Mouse (Mus musculus) 3T3-L1 (cell line): ENCODE data around the gene Hmg20b.

Source experiments
- DNase-seq: peaks from one replicate; pipeline ENCODE4 v3.0.0-alpha.2; 2015; ENCODE audit warnings: low read depth, low spot score

The Hmg20b gene

DNA sequence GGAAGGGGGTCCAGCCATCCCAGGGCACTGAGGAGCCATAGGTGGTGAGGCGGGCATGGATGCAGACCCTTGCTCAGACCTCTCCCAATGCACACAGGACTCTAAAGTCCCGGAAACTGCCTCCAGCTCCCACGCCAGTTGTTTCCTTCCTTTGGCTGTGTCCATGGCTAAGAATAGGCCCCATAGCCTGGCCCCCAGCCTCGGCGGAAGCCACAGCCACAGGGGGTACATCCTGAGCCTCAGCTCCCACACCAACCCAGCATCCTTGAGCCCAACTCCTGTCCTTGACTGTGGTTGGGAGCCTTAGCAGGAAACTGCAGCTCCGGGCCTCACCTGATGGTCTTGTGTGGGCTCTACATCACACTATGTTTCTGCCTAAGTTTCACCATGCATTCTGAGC lies 23.4 kb downstream of the Hmg20b start:
- no peak for DNase-seq

DNA sequence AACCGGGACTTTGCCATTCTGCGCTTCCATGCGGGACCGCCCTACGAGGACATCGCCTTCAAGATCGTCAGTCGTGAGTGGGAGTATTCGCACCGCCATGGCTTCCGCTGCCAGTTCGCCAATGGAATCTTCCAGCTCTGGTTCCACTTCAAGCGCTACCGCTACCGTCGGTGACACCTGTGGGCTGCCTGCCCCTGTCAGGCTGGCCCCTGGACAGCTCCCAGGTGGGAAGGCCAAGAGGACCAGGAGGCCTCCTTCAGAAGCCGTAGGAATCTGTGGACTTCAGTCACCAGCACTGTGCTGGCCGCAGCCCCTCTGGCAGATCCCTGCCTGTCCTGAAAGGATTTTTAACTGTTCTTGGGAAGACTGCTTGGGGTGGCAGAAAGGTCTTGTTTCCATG lies 24.5 kb downstream of the Hmg20b start:
- DNase-seq = no peak

DNA sequence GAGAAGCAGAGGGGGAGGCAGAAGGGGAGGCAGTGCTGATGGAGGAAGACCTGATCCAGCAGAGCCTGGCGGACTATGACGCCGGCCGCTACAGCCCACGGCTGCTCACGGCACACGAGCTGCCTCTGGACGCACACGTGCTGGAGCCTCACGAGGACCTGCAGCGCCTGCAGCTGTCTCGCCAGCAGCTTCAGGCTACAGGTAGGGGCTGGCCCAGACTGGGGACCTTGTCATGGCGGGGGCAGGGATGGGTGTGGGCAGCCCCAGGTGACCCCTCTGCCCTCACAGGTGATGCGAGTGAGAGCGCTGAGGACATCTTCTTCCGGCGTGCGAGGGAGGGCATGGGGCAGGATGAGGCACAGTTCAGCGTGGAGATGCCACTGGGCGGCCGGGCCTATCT lies 25.1 kb downstream of the Hmg20b start:
- DNase-seq = no peak

DNA sequence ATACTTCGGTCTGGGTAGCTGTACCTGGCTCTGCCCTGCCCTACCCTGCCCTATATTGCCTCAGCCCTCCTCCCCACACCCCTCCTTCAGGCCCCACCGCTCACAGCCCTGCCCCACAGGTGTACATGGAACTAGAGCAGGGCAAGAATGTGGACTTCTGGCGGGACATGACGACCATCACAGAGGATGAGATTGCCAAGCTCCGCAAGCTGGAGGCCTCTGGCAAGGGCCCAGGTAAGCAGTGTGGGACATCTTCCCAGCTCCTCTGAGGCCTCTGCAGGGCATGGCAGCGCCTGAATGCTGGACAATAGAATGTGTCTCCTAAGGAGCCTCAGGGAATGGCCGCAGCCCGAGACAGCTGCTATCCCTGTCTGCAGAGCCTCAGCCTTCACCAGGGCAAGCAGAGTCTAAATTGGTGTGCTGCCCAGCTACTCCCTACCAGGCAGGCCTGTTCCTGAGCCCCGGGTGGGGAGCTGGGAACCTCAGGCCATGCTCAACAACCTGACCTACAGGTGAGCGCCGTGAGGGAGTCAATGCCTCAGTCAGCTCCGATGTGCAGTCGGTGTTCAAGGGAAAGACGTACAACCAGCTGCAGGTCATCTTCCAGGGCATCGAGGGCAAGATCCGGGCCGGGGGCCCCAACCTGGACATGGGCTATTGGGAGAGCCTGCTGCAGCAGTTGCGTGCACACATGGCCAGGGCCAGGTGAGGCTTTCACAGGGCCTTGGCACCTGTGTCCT lies 26.3 kb downstream of the Hmg20b start:
- no peak for DNase-seq

DNA sequence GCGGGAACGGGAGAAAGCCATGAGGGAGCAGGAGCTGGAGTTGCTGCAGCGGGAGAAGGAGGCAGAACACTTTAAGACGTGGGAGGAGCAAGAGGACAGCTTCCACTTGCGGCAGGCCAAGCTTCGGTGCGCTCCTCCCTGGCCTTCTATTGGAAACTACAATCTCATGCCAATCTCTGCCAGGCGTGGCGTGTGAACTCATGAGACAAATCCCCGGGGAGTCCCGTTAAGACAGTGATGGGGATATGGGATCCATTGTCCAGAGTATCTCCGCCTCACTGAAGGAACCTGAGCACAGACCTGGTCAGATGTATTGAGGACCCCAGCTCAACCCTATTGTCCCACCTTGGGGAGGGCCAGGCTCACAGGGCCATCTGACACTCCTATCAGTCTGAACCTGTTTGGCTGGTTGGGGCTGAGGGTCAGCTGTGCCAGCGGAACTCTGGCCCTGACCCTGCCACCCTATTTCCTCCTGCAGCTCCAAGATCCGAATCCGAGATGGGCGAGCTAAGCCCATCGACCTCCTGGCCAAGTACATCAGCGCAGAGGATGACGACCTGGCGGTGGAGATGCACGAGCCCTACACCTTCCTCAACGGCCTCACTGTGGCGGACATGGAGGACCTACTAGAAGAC lies 27.0 kb downstream of the Hmg20b start:
- no peak for DNase-seq

DNA sequence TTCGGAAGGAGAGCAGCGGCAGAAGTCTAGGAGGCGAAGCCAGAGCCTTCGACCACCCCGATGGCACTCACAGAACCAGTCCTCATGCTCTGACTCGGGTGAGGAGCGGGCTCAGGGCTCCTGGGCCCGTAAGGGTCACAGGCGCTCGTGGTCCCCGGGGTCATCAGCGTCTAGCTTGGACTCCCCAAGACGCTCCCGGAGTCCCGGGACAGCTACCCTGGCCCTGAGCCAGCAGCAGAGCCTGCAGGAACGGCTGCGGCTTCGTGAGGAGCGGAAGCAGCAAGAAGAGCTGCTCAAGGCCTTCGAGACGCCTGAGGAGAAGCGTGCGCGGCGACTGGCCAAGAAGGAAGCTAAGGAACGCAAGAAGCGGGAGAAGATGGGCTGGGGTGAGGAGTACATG lies 27.8 kb downstream of the Hmg20b start:
- no peak for DNase-seq

DNA sequence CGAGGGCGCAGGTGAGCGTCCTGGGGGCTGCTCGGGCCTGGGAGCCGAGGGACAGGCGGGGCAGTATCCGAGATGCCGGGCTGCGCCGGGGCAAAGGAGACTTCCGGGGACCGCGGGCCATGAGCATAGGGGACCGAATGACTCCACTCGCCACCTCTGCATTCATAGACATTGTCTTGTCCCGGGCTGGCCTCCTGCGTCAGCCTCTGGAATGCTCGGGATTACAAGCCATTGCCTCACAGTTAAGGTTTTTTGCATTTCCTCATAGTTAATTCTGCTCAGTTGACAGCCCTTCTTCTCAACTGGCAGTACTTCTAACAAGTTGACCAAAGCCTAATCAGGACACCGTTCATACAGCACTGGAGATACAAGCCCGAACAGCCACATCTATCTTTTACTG lies 28.8 kb downstream of the Hmg20b start:
- DNase-seq = peak; percentile 55

DNA sequence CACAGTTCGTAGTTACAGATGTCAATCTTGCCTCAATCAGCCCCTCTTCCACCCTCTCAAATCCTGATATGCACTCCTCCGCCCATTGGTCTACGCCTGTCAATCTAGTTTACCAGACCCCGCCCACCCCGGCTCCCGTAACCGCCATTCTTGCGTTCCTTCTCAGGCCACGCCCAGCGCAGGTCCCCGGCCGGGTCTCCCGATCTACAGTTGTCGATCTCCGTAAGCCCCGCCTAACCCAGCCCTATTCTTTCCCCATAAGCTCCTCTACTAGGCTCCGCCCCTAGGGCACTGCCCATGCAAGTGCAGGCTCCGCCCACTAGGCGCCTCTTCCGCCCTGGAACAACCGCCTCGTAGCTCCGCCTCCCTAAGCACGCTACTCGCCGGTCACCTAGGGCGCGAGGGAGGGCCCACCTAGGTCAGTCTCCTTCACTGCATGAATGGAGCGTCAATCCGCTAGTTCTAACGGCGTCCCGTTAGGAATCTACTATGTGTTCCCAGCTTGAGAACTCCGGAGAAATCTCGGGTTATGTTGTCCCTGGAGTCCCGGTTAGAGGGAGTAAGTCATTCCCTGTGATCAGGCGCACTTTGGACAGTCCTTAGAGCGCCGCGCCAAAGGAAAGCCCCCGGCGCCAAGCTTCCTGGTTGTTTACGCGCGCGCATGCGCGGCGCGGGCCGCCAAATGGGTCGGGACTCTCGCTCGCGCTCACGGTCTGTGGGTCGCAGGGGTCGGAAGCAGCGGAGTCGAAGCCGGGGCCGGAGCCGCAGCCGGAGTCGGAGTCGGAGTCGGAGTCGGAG lies 29.5 kb downstream of the Hmg20b start, which contains the start of gene Cactin:
Gene Cactin (plus strand): TSS at position 554 of the 798 bp plus-strand sequence.
- DNase-seq = peak; percentile 100

DNA sequence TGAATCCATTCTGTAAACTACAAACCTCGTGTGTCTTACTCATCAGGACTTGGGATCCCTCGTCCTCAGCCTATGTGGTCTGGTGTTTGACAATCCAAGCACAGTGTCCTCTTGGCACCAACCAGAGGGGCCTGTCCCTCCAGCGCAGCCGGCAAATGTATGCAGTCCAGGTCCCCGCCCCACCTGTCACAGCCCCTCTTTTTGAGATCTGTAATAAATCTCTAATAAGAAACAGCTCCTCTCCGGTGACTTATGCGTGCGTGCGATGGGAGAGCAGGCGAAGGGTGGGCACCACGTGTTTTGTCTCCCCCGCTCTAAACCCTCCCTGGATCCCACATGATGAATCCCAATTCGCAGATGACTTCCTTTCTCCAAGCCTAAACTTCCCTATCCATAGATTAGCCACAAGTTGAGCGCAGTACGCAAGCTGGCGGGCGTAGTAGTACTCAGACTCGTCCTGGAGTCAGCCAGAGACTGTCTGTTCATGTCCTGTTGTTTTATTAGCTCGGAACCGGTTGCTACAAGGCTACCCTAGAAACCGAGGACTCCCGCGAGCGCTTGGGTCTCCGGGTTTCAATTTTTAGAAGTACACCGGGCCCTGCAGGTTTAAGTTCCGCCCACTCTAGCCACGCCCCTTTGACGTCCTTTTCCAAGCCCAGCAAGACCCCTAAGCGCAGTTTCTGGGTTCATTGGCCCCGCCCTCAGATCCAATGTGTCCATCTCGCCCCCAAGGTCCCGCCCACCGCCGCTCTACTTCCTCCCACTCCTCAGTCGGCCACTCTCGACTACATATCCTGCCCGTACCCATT lies 30.3 kb downstream of the Hmg20b start:
- DNase-seq = peak; percentile 100

DNA sequence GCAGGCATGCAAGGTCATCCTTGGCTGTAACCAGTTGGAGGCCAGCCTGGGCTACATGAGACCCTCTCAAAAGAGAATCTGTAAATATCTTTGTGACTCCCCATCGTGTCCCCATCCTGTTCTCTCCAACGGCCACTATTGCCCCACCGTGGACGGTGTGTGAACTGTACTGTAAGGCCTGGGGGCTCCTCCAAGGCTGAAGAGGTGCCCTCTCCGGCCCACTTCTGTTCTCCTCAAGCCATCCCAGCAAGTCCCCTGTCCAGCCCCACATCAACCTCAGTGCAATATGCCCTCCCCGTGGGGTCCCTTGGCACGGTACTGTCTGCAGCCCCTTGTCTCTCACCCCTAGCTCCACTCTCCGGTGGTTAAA lies 31.0 kb downstream of the Hmg20b start:
- peak; percentile 39 for DNase-seq

DNA sequence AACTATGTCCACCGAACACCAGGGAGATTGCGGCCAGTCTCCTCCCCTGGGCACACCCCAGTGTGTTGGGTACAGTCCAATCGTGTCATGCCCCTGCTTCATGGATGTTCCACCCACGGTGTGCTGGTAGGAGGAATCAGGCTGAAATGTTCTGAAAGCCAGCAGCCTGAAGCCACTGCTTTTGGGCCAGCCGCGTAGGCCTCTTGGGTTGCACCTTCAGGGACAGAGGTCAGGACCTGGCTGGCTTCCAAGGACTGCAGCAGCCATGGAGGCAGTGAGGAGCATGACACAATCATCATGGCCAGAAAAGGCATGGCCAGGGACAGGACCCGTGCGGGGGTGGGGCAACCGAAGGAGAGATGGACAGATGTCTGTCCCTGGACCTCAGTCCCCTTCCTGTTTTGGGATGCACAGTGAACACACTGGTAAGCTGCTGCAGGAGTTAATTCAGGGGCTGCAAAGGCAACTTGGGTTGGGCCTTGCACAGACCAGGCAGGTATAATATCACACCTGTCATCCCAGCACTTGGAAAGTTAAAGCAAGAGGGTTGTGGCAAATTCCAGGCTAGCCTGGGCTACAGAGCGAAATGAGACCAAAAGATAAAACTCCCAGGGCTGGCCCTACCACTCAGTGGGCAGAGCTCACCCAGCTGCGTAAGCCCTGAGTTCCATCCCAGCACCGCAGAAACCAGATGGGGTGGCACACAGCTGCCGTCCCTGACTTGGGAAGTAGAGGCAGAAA lies 31.5 kb downstream of the Hmg20b start:
- peak; percentile 52 for DNase-seq

DNA sequence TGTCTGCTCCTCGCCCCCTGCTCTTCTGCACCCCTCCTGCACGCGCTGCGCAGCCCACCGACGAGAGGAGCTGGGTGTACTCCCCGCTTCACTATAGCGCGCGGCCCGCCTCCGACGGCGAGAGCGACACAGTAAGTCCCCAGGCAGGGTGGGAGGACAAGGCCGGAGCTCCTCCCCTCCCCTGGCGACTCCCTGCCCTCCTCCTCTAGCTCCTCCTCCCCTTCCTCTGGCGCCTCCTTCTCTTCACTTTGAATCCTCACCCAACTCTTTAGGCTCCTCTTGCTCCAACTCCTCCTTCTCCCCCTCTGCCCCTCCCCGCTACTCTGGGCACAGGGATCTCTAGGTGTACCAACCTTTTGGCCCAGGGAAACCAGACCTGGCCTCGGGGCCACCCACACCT lies 33.0 kb downstream of the Hmg20b start:
- DNase-seq = no peak

DNA sequence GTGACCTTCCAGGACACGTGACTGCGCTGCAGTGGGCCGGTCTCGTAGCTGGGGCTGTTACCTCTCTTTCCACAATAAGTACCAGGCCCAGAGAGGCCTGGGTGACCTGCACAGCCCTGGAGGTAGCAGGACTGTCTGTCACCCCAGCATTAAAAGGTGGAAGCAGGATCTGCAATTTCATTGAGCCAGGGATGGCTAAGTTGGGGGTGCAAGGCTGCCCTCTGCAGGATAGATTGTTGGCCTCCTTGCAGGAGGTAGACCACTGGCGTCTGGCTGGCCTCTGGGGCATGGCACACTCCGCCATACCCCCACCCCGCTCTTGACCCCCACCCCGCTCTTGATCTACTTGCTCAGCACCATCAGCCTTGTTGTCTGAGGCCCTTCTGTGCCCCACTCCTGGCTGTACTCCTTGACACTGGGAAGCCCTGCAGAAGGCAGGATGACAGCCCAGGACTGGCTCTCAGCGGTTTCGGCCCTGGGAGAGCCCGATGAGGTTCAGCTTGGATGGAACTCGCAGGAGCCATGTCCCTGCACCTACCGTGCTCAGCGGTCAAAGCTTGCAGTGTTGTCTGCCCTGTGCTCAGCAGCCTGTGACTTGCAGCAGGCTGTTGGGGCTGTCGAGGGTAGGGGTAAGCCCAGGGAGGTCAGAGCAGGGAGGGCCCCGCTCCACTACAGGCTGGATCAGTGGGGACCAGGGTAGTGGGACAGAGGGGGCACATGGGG lies 33.8 kb downstream of the Hmg20b start:
- no peak for DNase-seq

DNA sequence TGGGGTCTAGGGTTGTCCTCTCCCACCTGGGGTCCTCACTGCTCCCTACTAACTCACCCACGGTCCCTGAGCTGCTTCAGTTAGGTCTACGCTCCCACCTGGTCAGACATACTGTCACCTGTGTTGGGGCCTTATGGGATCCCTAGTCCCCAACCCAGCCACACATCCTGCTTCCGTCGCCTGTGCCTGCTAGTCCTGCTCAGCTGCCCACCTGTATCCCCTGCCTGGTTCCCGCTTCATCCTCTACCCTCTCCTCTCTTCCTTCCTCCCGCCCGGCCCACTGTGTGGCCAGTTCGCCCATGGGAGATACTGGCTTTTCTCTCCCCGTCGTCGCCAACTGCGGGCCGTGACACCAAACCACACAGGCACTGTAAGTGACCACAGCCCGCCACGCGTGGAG lies 34.7 kb downstream of the Hmg20b start:
- DNase-seq = no peak

DNA sequence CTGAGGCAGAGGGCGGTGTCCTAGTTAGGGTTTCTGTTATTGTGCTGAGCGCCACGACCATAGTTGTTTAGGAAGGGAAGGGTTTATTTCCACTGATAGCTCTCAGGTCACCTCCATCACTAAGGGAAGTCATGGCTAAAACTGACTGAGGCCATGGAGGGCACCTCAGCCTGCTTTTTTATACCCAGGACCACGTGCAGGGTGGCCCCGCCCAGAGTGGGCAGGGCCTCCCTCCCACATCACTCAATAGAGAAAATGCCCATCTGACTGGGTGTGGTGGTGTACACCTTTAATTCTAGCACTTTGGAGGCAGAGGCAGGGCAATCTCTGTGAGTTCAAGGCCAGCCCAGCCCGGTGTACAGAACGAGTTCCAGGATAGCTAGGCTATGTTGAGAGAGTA lies 36.1 kb downstream of the Hmg20b start:
- DNase-seq = no peak

DNA sequence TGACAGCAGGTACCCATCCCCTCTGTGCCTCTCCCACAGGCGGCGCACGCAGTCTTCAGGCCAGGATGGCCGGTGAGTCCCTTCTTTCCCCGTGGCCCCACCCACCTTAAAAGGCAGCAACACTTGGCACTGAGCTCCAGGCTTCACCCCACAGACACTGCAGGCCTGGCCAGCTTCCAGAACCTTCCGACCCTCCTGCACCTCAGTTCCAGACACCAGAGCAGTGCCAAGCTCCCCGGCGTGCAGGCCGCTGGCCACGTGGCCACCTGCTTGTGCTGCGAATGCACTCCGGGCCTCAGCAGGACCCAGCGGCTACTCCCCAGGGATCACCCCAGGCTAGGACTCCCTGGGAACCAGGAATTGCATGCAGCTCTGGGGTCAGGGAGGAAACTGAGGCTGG lies 36.7 kb downstream of the Hmg20b start:
- DNase-seq = no peak

DNA sequence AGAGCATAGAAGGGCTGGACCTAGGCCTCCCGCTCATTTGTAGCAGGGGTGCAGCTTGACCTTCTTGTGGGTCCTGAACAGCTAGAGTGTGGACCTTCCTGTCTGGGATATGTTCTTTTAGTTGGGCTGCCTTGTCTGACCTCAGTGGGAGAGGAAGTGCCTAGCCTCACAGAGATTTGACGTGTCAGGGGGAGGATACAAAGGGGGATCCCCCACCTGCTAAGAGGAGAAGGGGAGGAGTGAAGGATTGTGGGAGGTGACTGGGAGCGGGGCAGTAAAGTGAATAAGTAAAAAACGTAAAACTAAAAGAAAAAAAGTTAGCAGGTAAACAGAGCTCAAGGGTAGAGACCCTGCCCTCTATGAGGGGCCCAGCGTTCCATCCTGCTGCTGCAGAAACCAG lies 40.7 kb downstream of the Hmg20b start:
- no peak for DNase-seq

DNA sequence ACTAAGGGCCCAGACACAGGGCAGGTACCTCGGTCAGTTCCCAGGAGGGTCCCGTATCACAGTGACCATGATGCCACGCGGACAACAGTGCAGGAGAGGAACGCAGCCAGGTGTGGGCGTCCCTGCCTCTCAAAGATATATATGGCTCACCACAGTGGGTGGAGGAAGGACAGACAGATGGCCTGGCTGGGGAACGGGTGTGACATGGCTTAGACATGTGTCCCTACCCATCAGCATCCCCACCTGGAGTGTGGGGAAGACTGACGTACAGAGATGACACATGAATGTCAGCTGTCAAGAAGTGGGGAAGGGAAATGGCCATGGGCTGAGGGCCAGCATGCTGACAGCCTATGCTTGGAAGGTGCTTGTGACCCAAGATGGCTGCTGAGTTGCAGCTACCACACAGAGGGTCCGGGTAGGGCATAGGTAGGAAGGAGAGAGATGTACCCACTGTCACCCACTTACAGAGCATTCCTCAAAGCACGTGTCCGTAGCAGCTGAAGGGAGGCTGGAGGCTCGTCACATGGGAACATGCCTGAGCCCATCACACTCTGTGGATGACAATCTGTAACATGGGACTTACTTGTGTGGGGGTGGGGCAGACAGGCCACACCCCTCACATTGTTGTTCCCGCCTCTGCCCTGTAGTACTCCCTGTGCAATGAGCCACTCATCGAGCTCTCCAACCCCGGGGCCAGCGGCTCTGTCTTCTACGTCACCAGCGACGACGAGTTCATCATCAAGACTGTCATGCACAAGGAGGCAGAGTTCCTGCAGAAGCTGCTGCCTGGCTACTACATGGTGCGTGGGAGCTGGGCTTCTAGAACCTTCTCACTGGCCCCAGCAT lies 43.2 kb downstream of the Hmg20b start:
- no peak for DNase-seq

DNA sequence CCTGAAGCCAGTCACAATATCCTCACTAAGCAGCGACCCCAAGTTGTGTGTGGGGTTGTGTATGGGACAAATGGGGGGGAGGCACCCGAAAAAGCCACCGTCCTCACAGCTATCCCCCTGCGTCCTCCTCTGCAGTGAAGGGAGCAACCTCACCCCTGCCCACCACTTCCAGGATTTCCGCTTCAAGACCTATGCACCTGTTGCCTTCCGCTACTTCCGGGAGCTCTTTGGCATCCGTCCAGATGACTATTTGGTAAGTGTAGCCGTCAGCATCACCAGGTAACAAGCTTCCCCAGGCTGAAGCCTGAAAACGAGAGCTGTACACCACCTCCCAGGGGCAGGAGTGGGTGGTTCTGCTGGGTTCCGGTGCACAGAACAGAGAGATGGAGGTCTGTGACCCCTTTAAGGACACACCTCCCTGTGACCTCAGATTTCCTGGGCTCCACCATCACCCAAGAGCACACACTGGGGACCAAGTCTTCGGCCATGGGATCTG lies 44.1 kb downstream of the Hmg20b start:
- no peak for DNase-seq
